Mouse (Mus musculus): Measurements from ENCODE around the gene Adamts14. TPM values are rescaled to one million over a fixed set of nuclear protein-coding genes. Genes with fewer than 3 reads are reported as not detected.
A peak's percentile ranks its signal among the peaks of the same experiment; 100 is the strongest.

Gene Adamts14
- polyA plus RNA-seq, 1 experiment from 2014 or later = 0.48 TPM

- ATAC-seq (ENCODE audit: low FRiP score, low read depth) = no peak
- H3K27ac ChIP-seq (replicated peaks) = no peak overlapping the region
- H3K4me2 ChIP-seq (replicated peaks) = no peak overlapping the region
- 83% methylated on average over 8 of the region's 8 CpGs for WGBS
- H3K9ac ChIP-seq (replicated peaks) = no peak overlapping the region
- H3K9me3 ChIP-seq = no peaks in the 10 kb centered on the region
- H3K36me3 ChIP-seq = no peaks in the 10 kb centered on the region
- no peaks in the 10 kb centered on the region for H3K27me3 ChIP-seq
- no peak overlapping the region for H3K4me3 ChIP-seq
- no peaks in the 10 kb centered on the region for H3K4me1 ChIP-seq
These were observed 23.6 kb upstream of the Adamts14 start for GRCm38 (mm10) chr10:61296713-61297445.

DNA sequence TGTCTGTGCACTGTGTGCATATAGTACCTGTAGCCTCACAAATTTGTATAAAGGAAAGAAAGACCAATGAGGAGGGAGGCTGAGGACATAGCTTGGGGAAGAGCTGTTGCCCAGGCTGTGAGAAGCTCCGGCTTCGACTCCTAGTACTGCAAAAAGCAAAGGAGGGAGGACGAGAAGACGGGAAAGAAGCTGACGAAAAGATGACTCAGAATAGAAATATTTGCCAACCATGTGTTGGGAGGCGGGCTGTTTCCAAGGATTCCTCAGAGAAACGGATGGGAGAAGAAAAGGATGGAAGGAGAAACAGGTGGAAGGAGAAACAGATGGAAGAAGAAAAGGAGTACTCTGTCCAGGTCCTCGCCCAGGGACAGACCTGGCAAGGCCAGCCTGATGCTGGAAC, 21.0 kb upstream of the Adamts14 start:
- Histone ChIP-seq H3K27ac (replicated peaks) (no peak overlapping the region), H3K9me3 (no peaks in the 10 kb centered on the region), H3K4me2 (replicated peaks) (no peak overlapping the region), H3K9ac (replicated peaks) (no peak overlapping the region), H3K4me3 (no peak overlapping the region), H3K36me3 (no peaks in the 10 kb centered on the region), H3K27me3 (no peaks in the 10 kb centered on the region), H3K4me1 (no peaks in the 10 kb centered on the region)
- no peak for ATAC-seq (ENCODE audit: low FRiP score, low read depth)
- 82% methylated on average over 8 of the region's 8 CpGs for WGBS

GRCm38 (mm10) chr10:61290479-61290878, 17.2 kb upstream of the Adamts14 start:
- ATAC-seq (ENCODE audit: low FRiP score, low read depth) = no peak
- H3K9ac ChIP-seq (replicated peaks) = no peak overlapping the region

DNA sequence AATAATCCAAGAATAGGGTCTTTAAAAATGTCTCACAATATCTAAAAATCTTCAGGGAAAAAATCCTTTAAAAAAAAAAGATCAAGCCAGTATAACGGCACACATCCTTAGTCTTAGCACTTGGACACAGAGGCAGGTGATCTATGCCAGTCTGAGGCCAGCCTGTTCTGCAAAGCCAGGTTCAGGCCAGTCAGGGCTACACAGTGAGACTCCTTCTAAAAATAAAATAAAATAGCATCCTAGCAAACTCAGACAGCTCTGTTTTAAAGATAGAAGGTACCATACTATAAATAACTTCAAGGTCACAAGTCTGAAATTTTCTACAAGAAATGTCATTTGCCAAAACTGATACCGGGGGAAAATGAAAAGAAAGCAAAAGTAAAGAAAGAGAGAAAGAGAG, 16.8 kb upstream of the Adamts14 start:
- Histone ChIP-seq H3K4me2 (replicated peaks) (no peak overlapping the region), H3K4me1 (no peaks in the 10 kb centered on the region), H3K36me3 (no peaks in the 10 kb centered on the region), H3K9ac (replicated peaks) (no peak overlapping the region), H3K9me3 (no peaks in the 10 kb centered on the region), H3K27me3 (no peaks in the 10 kb centered on the region), H3K4me3 (no peak overlapping the region), H3K27ac (replicated peaks) (no peak overlapping the region)
- 84% methylated on average over 2 of the region's 2 CpGs for WGBS
- ATAC-seq (ENCODE audit: low FRiP score, low read depth) = no peak

More at GRCm38 (mm10) chr10:61290479-61290878, 17.2 kb upstream of the Adamts14 start:
- Histone ChIP-seq H3K9me3 (no peaks in the 10 kb centered on the region), H3K27me3 (no peaks in the 10 kb centered on the region), H3K36me3 (no peaks in the 10 kb centered on the region), H3K27ac (replicated peaks) (no peak overlapping the region), H3K4me3 (no peak overlapping the region), H3K4me1 (no peaks in the 10 kb centered on the region), H3K4me2 (replicated peaks) (no peak overlapping the region)
- 51% methylated on average over 2 of the region's 2 CpGs for WGBS

GRCm38 (mm10) chr10:61286246-61286645, 13.0 kb upstream of the Adamts14 start:
- H3K27me3 ChIP-seq = no peaks in the 10 kb centered on the region
- H3K9me3 ChIP-seq = no peaks in the 10 kb centered on the region
- H3K4me3 ChIP-seq = no peak overlapping the region
- H3K9ac ChIP-seq (replicated peaks) = no peak overlapping the region
- no peaks in the 10 kb centered on the region for H3K4me1 ChIP-seq
- WGBS = 69% methylated on average over 7 of the region's 7 CpGs
- no peak overlapping the region for H3K4me2 ChIP-seq (replicated peaks)
- H3K36me3 ChIP-seq = no peaks in the 10 kb centered on the region
- ATAC-seq (ENCODE audit: low FRiP score, low read depth) = no peak
- no peak overlapping the region for H3K27ac ChIP-seq (replicated peaks)

GRCm38 (mm10) chr10:61285271-61285670, 12.0 kb upstream of the Adamts14 start:
- Histone ChIP-seq H3K27ac (replicated peaks) (no peak overlapping the region), H3K9ac (replicated peaks) (no peak overlapping the region), H3K4me1 (no peaks in the 10 kb centered on the region), H3K36me3 (no peaks in the 10 kb centered on the region), H3K4me3 (no peak overlapping the region), H3K27me3 (no peaks in the 10 kb centered on the region), H3K9me3 (no peaks in the 10 kb centered on the region), H3K4me2 (replicated peaks) (no peak overlapping the region)
- ATAC-seq (ENCODE audit: low FRiP score, low read depth) = no peak
- WGBS = 78% methylated on average over 11 of the region's 11 CpGs

DNA sequence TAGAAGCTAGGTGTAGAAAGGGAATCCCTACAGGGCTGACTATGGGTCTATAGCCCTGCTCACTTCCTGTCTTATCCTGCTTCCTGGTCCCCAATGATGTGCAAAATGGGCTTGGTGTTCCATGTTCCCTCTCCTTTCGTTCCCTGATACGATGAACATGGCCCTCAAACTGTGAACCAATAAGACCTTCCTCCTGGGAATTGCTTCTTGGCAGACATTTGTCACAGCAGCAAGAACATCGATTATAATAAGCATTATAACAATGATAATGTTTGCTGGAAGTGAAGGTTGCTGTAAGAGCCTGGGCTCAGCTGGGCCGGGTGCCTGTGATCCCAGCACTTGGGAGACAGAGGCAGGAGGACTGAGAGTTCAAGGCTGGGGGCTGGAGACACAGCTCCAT, 11.1 kb upstream of the Adamts14 start:
- no peak overlapping the region for H3K9ac ChIP-seq (replicated peaks)
- 92% methylated on average over 4 of the region's 4 CpGs for WGBS

GRCm38 (mm10) chr10:61281115-61281514, 7.9 kb upstream of the Adamts14 start:
- Histone ChIP-seq H3K9me3 (no peaks in the 10 kb centered on the region), H3K27me3 (no peaks in the 10 kb centered on the region), H3K27ac (replicated peaks) (no peak overlapping the region), H3K36me3 (no peaks in the 10 kb centered on the region), H3K9ac (replicated peaks) (no peak overlapping the region), H3K4me3 (no peak overlapping the region), H3K4me2 (replicated peaks) (no peak overlapping the region), H3K4me1 (no peaks in the 10 kb centered on the region)
- ATAC-seq (ENCODE audit: low FRiP score, low read depth) = no peak
- WGBS = 81% methylated on average over 5 of the region's 5 CpGs

More for the DNA sequence above, 11.1 kb upstream of the Adamts14 start:
- H3K4me1 ChIP-seq = no peaks in the 10 kb centered on the region
- H3K4me3 ChIP-seq = no peak overlapping the region
- no peak for ATAC-seq (ENCODE audit: low FRiP score, low read depth)
- no peaks in the 10 kb centered on the region for H3K36me3 ChIP-seq
- H3K4me2 ChIP-seq (replicated peaks) = no peak overlapping the region
- H3K9me3 ChIP-seq = no peaks in the 10 kb centered on the region
- H3K27me3 ChIP-seq = no peaks in the 10 kb centered on the region
- no peak overlapping the region for H3K27ac ChIP-seq (replicated peaks)

DNA sequence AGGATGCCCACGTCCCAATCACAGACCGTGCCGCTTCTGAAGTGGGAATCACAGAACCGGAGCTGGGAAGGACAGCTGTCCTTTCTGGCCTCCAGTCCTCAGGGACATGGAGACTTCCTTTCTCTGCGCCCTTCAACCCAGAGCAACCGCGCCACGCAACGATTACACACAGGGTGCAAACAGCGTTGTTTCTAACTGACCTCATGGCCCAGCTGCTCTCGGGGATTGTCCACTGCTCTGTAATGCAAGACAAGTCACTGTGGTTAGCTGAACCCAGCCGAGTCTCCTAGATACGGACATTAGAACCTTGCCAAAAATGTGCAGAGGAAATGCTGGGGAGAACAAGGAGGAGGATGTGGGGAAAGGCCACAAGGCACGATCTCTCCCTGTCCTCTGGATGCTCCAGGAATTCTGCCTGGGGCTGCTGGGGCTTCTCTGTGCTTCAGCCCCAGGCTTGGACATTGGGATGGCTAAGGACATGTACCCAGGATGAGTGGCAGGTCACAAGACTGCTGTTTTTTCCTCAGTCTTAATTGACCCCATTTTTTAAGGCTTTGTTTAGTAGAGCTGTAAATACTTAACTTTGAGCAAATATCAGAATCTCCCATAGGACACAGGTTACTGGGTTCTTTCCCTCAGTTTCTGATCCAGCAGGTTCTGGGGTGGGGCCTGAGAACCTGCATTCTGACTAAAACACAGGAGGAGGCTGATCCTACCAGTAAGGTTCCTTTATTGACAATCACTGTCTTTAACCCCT, 4.9 kb upstream of the Adamts14 start:
- Histone ChIP-seq H3K36me3 (no peaks in the 10 kb centered on the region), H3K4me2 (replicated peaks) (no peak overlapping the region), H3K9me3 (no peaks in the 10 kb centered on the region), H3K4me3 (no peak overlapping the region), H3K27ac (replicated peaks) (no peak overlapping the region), H3K4me1 (0 out of 2 replicates have a peak, but pooled peaks cover 3% of the 10 kb centered on the region), H3K27me3 (peaks cover 25% of the 10 kb centered on the region), H3K9ac (replicated peaks) (no peak overlapping the region)
- ATAC-seq (ENCODE audit: low FRiP score, low read depth) = no peak
- 76% methylated on average over 14 of the region's 14 CpGs for WGBS

DNA sequence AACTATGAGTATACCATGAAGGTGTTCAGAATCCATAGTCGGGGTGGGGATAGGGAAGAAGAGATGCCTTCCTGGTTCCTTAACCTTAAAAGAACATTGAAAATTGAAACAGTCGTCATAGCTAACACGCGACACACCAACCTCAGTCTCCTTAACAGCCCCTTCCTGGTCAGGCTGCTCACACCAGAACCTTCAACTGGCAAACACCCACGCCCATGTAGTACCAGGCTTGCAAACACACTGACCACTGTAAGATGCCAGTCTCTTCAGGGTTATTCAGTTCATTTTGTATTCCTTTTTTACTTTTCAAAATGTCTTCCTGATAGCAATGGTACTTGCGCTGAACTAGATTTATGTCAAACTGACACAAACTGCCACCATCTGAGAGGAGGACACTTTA, 3.8 kb upstream of the Adamts14 start:
- no peak overlapping the region for H3K4me2 ChIP-seq (replicated peaks)
- peaks cover 36% of the 10 kb centered on the region for H3K27me3 ChIP-seq
- H3K9ac ChIP-seq (replicated peaks) = no peak overlapping the region
- 91% methylated on average over 6 of the region's 6 CpGs for WGBS
- ATAC-seq (ENCODE audit: low FRiP score, low read depth) = no peak
- no peak overlapping the region for H3K4me3 ChIP-seq
- no peaks in the 10 kb centered on the region for H3K9me3 ChIP-seq
- H3K27ac ChIP-seq (replicated peaks) = no peak overlapping the region
- H3K4me1 ChIP-seq = 0 out of 2 replicates have a peak, but pooled peaks cover 9% of the 10 kb centered on the region
- no peaks in the 10 kb centered on the region for H3K36me3 ChIP-seq

DNA sequence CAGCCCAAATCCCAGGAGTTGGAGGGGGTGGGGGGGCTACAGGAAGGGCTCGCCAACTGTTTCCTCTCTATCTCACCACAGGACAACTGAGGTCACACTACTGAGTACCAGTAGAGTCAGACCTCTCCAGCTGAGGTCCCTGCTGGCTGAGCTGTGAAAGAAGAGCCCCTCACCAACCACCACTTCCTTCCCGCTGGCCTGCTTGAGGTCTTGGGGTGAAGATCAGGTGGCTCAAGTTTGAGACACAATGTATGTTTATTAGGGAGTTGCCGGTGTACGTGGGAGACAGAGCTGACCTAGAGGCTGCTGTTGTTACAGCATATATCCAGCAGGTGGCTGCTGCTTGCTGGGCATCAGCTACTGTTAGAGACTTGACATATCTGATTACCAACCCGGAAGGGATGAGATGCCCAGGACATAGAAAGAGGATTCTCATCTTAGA, 2.5 kb upstream of the Adamts14 start:
- no peak overlapping the region for H3K4me3 ChIP-seq
- 0 out of 2 replicates have a peak overlapping the region, but pooled peaks have one; percentile 5 for H3K4me2 ChIP-seq (replicated peaks)

GRCm38 (mm10) chr10:61274532-61274931, 1.3 kb upstream of the Adamts14 start:
- WGBS = 67% methylated on average over 2 of the region's 2 CpGs
- Histone ChIP-seq H3K27me3 (peaks cover 54% of the 10 kb centered on the region), H3K27ac (replicated peaks) (no peak overlapping the region), H3K4me1 (0 out of 2 replicates have a peak, but pooled peaks cover 9% of the 10 kb centered on the region), H3K9me3 (no peaks in the 10 kb centered on the region), H3K9ac (replicated peaks) (no peak overlapping the region), H3K36me3 (no peaks in the 10 kb centered on the region), H3K4me3 (no peak overlapping the region), H3K4me2 (replicated peaks) (no peak overlapping the region)
- no peak for ATAC-seq (ENCODE audit: low FRiP score, low read depth)

More for the DNA sequence above, 2.5 kb upstream of the Adamts14 start:
- H3K9ac ChIP-seq (replicated peaks) = no peak overlapping the region
- WGBS = 5% methylated on average over 5 of the region's 5 CpGs
- 0 out of 2 replicates have a peak, but pooled peaks cover 9% of the 10 kb centered on the region for H3K4me1 ChIP-seq
- 0 out of 2 replicates have a peak, but pooled peaks have one; percentile 16 for ATAC-seq (ENCODE audit: low FRiP score, low read depth)
- no peaks in the 10 kb centered on the region for H3K9me3 ChIP-seq
- H3K27ac ChIP-seq (replicated peaks) = no peak overlapping the region
- no peaks in the 10 kb centered on the region for H3K36me3 ChIP-seq
- peaks cover 44% of the 10 kb centered on the region for H3K27me3 ChIP-seq
